Mouse (Mus musculus): ENCODE results near the gene Abcb8.

DNA sequence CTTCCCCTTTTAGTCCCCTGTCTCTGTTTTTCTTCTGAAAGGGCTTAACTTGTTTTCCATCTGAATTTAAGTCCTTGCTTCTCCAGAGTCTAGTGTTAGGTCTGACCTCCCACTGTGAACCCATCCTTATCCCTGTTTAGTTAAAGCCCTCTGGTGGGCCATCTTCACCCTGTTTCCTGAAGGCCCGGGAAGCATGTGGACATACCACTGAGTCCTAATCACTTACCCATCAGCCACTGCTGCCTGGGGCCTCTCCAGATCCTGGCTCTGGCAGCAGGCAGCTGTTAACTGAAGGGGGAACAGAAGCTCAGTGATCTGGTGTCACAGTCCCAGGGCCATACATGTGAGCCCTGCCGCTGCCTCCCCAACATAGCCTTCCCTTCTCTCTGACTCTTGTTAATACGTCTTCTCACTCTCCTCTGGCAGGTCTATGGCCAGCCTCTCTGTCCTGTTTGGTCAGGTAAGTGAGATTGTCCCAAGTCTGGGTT, 12.0 kb downstream of the Abcb8 start:
- TF ChIP-seq CTCF (IDR thresholded peaks at IDR 0.05; ENCODE audit: low read depth, low read length) (no peak), POLR2A (IDR thresholded peaks at IDR 0.05; ENCODE audit: extremely low read depth, insufficient read depth, low read length) (no peak)

All from liver, adult 2 months (tissue).